In the genomic region with DNA sequence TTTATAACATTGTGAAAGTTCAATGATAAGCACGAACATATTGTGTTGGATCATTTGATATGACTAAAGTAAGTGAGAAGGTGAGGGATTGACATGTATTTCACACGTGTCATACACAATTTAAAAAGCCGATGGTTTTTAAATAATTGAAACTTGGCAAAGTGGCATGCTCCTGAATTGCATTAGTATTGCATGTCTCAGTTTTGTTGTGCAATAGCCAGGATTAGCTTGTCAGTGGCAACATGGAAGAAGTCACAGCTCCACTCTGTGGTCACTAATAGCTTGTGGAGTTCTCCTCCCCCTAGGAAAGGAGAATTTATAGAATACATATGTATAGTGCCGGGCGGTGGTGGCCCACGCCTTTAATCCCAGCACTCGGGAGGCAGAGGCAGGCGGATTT, we compare ENCODE assay signal across 8 mouse cellular contexts. TPM values are rescaled to one million over a fixed set of nuclear protein-coding genes. Genes with fewer than 3 reads are reported as not detected.
DNase-seq lines count a peak whose midpoint lies in the region; ATAC-seq and TF ChIP-seq lines count a peak whose summit lies in the region.

No protein-coding gene starts in this region.

- TF ChIP-seq POLR2A in lung, adult 2 months (IDR thresholded peaks at IDR 0.05; ENCODE audit: borderline replicate concordance, extremely low read depth, low read depth, low read length) = no peak

- DNase-seq in embryo, embryonic 10.5 days (ENCODE audit: low spot score) = peak; percentile 13
- DNase-seq in embryo, embryonic 9.5 days (ENCODE audit: extremely low spot score) = no peak
- peak; percentile 37 for DNase-seq in lung, postnatal 36 days
- DNase-seq in lung, adult 2 months = no peak
- no peak for DNase-seq in frontal cortex, postnatal 36 days (ENCODE audit: low spot score in 2 of 2)
- DNase-seq in thymus, postnatal 0 days (ENCODE audit: low spot score) = no peak

- peak overlapping the region; percentile 97; the same call in 1 of the 2 replicates for H3K9ac ChIP-seq in liver, embryonic 12.5 days
- H3K9ac ChIP-seq in stomach, embryonic 16.5 days (ENCODE audit: low read length) = no peak overlapping the region

- H3K4me3 ChIP-seq in lung, adult 2 months (replicated peaks; ENCODE audit: extremely low read depth, low read depth, low read length) = no peak overlapping the region
- peak overlapping the region; percentile 86 for H3K4me3 ChIP-seq in liver, embryonic 12.5 days
- H3K4me3 ChIP-seq in stomach, embryonic 16.5 days (replicated peaks; ENCODE audit: low read length) = no peak overlapping the region; the same call in 1 of the 2 replicates

- no peaks in the 10 kb centered on the region for H3K9me3 ChIP-seq in liver, embryonic 12.5 days (replicated peaks)
- H3K9me3 ChIP-seq in stomach, embryonic 16.5 days (replicated peaks; ENCODE audit: control insufficient read depth, low read length) = no peaks in the 10 kb centered on the region

- peak overlapping the region; percentile 83 for H3K4me2 ChIP-seq in liver, embryonic 12.5 days
- H3K4me2 ChIP-seq in stomach, embryonic 16.5 days (ENCODE audit: low read depth, low read length) = peak overlapping the region; percentile 68

- H3K4me1 ChIP-seq in lung, adult 2 months (ENCODE audit: control insufficient read depth, insufficient read depth, low read length) = no peaks in the 10 kb centered on the region
- peaks cover 15% of the 10 kb centered on the region for H3K4me1 ChIP-seq in liver, embryonic 12.5 days
- peaks cover 5% of the 10 kb centered on the region; the same call in 1 of the 2 replicates for H3K4me1 ChIP-seq in stomach, embryonic 16.5 days (ENCODE audit: control insufficient read depth, insufficient read depth, low read length)

- WGBS in lung, adult 2 months = 67% methylated on average over 8 of the region's 8 CpGs
- WGBS in liver, embryonic 12.5 days (ENCODE audit: insufficient replicate concordance) = 71% methylated on average over 8 of the region's 8 CpGs
- WGBS in stomach, embryonic 16.5 days = 71% methylated on average over 8 of the region's 8 CpGs

- no peak for TF ChIP-seq CTCF in lung, adult 2 months (IDR thresholded peaks at IDR 0.05; ENCODE audit: insufficient read depth, low read length)

- no peak for ATAC-seq in liver, embryonic 12.5 days
- no peak for ATAC-seq in stomach, embryonic 16.5 days (ENCODE audit: insufficient read depth, low FRiP score)

- peaks cover 19% of the 10 kb centered on the region for H3K36me3 ChIP-seq in liver, embryonic 12.5 days
- H3K36me3 ChIP-seq in stomach, embryonic 16.5 days (ENCODE audit: control insufficient read depth, insufficient read depth, low read length) = no peaks in the 10 kb centered on the region

- H3K27me3 ChIP-seq in liver, embryonic 12.5 days (replicated peaks) = no peaks in the 10 kb centered on the region
- no peaks in the 10 kb centered on the region for H3K27me3 ChIP-seq in stomach, embryonic 16.5 days (ENCODE audit: control insufficient read depth, insufficient read depth, low read length)

- no peak overlapping the region for H3K27ac ChIP-seq in liver, embryonic 12.5 days
- H3K27ac ChIP-seq in stomach, embryonic 16.5 days (ENCODE audit: low read length) = no peak overlapping the region

RNA-seq across cellular contexts. Expression of gene Abraxas1, which starts 0.6 kb away (rescaled TPM):
- 1.7 and 3.1 TPM in 2 replicates for polyA plus RNA-seq in lung, adult 2 months (2012; rRNA removed)
- polyA plus RNA-seq in liver, embryonic 12.5 days (2016; fragmentation: Nextera tagmentation; extraction: Ambion mirVana) = 23.3 and 24.3 TPM in 2 replicates
- polyA plus RNA-seq in stomach, embryonic 16.5 days (2015; fragmentation: Nextera tagmentation; extraction: Ambion mirVana) = 25.5 and 28.5 TPM in 2 replicates
- 33.5 and 40.3 TPM in 2 replicates for polyA plus RNA-seq in thymus, postnatal 0 days (2015; fragmentation: Nextera tagmentation; extraction: Ambion mirVana)

RNA-seq across cellular contexts. Expression of gene Mrps18c, which starts 22.9 kb away (rescaled TPM):
- 9.9 and 16.5 TPM in 2 replicates for polyA plus RNA-seq in lung, adult 2 months (2012; rRNA removed)
- 165 and 176 TPM in 2 replicates for polyA plus RNA-seq in liver, embryonic 12.5 days (2016; fragmentation: Nextera tagmentation; extraction: Ambion mirVana)
- polyA plus RNA-seq in stomach, embryonic 16.5 days (2015; fragmentation: Nextera tagmentation; extraction: Ambion mirVana) = 141 and 172 TPM in 2 replicates
- polyA plus RNA-seq in thymus, postnatal 0 days (2015; fragmentation: Nextera tagmentation; extraction: Ambion mirVana) = 265 and 268 TPM in 2 replicates

RNA-seq across cellular contexts. Expression of gene Helq, which starts 23.0 kb away (rescaled TPM):
- 2.9 and 5.9 TPM in 2 replicates for polyA plus RNA-seq in lung, adult 2 months (2012; rRNA removed)
- polyA plus RNA-seq in liver, embryonic 12.5 days (2016; fragmentation: Nextera tagmentation; extraction: Ambion mirVana) = 22.2 and 23.4 TPM in 2 replicates
- polyA plus RNA-seq in stomach, embryonic 16.5 days (2015; fragmentation: Nextera tagmentation; extraction: Ambion mirVana) = 12.7 and 15.1 TPM in 2 replicates
- 15.8 and 20.7 TPM in 2 replicates for polyA plus RNA-seq in thymus, postnatal 0 days (2015; fragmentation: Nextera tagmentation; extraction: Ambion mirVana)

RNA-seq across cellular contexts. Expression of gene Gpat3, which starts 24.1 kb away (rescaled TPM):
- polyA plus RNA-seq in lung, adult 2 months (2012; rRNA removed) = 2.0 and 2.3 TPM in 2 replicates
- polyA plus RNA-seq in liver, embryonic 12.5 days (2016; fragmentation: Nextera tagmentation; extraction: Ambion mirVana) = 0.75 and 0.93 TPM in 2 replicates
- 4.4 and 5.0 TPM in 2 replicates for polyA plus RNA-seq in stomach, embryonic 16.5 days (2015; fragmentation: Nextera tagmentation; extraction: Ambion mirVana)
- polyA plus RNA-seq in thymus, postnatal 0 days (2015; fragmentation: Nextera tagmentation; extraction: Ambion mirVana) = 2.7 and 3.0 TPM in 2 replicates

Comparison
In these comparisons a context has a peak if more than half of its experiments do, and no peak if none do; other contexts are left out.
1. DNase-seq: peak in embryo, embryonic 10.5 days (single experiment) and lung, postnatal 36 days (single experiment); none in embryo, embryonic 9.5 days (single experiment), lung, adult 2 months (single experiment), frontal cortex, postnatal 36 days (0 of 2) and thymus, postnatal 0 days (single experiment).